Mouse (Mus musculus): ENCODE results near the gene 4930402H24Rik.

GRCm38 (mm10) chr2:130663342-130663741, 242.9 kb downstream of the 4930402H24Rik start:
- TF ChIP-seq EP300 (optimal IDR thresholded peaks at IDR 0.05) (no peak), CTCF (IDR thresholded peaks at IDR 0.05; ENCODE audit: low read depth) (no peak)

Data from stomach, postnatal 0 days (tissue).